Mouse (Mus musculus): Measurements from ENCODE around the gene Prss8.
"Not testable (repeated sequence)": the region's sequence is repeated elsewhere in the genome, so short reads cannot be mapped to it uniquely, and the experiment has no call there.

DNA sequence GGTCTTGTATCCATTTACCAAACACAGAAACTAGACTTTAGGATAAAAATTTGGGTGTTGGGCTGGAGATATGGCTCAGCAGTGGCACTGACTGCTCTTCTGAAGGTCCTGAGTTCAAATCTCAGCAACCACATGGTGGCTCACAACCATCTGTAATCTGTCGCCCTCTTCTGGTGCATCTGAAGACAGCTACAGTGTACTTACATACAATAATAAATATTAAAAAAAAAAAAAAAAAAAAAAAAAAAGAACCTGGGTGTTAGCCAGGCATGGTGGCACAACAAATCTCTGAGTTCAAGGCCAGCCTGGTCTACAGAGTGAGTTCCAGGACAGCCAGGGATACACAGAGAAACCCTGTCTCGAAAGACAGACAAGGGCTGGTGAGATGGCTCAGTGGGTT, 12.2 kb upstream of the Prss8 start:
- TF ChIP-seq MYOG (IDR thresholded peaks at IDR 0.05; ENCODE audit: control insufficient read depth, extremely low read depth, insufficient read length); MYOD1 (IDR thresholded peaks at IDR 0.05; ENCODE audit: control insufficient read depth, insufficient read length, low read depth); USF1 (IDR thresholded peaks at IDR 0.05; ENCODE audit: low read depth); CTCF (IDR thresholded peaks at IDR 0.05; ENCODE audit: control insufficient read depth, insufficient read depth, insufficient read length); MAX (IDR thresholded peaks at IDR 0.05); CEBPB (IDR thresholded peaks at IDR 0.05; ENCODE audit: low read depth); FOSL1 (IDR thresholded peaks at IDR 0.05; ENCODE audit: insufficient read depth, low read length, poor library complexity, severe bottlenecking): not testable (repeated sequence)
